Mouse (Mus musculus): ENCODE data around the gene Slc25a38. TPM values are rescaled to one million over a fixed set of nuclear protein-coding genes. Genes with fewer than 3 reads are reported as not detected.

Slc25a38 gene
- polyA plus RNA-seq, 1 experiment from 2014 or later: 16.3 TPM

DNA sequence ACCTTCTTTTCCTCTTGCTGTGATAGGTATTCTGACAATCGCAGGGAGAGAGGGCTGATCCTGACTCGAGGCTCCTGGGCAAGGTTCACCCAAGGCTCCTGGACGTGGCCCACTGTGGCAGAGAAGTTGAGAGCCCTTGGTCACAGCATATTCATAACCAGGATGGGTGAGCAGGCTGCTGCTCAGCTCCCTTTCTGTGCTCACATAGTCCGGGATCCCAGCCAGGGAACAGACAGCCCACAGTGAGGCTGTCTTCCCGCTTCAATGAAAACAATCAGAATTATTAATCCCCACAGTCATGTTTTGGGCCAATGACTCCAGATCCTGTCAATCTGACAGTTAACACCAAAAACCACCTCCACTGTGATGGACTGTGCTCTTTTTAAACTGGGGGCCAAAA, 28.2 kb upstream of the Slc25a38 start:
- H3K4me3 ChIP-seq (ENCODE audit: low read depth, low read length): no peak overlapping the region
- no peak overlapping the region for H3K27ac ChIP-seq (replicated peaks)
- DNase-seq (ENCODE audit: low spot score) (no peak), ATAC-seq (ENCODE audit: low FRiP score, low TSS enrichment) (no peak)
- no peak overlapping the region for H3K4me2 ChIP-seq (replicated peaks; ENCODE audit: low read depth)
- H3K9ac ChIP-seq (ENCODE audit: low read length): no peak overlapping the region
- H3K9me3 ChIP-seq (ENCODE audit: control insufficient read depth, low read length): no peaks in the 10 kb centered on the region
- no peaks in the 10 kb centered on the region for H3K36me3 ChIP-seq (ENCODE audit: control insufficient read depth, insufficient read depth, low read length)
- TF ChIP-seq CTCF (IDR thresholded peaks at IDR 0.05; ENCODE audit: low read depth) (no peak), EP300 (optimal IDR thresholded peaks at IDR 0.05) (no peak)
- H3K27me3 ChIP-seq (ENCODE audit: control insufficient read depth, insufficient read depth, low read length): no peaks in the 10 kb centered on the region
- H3K4me1 ChIP-seq (replicated peaks; ENCODE audit: control insufficient read depth, insufficient read depth): no peaks in the 10 kb centered on the region
- WGBS: 59% methylated on average over 5 of the region's 5 CpGs

DNA sequence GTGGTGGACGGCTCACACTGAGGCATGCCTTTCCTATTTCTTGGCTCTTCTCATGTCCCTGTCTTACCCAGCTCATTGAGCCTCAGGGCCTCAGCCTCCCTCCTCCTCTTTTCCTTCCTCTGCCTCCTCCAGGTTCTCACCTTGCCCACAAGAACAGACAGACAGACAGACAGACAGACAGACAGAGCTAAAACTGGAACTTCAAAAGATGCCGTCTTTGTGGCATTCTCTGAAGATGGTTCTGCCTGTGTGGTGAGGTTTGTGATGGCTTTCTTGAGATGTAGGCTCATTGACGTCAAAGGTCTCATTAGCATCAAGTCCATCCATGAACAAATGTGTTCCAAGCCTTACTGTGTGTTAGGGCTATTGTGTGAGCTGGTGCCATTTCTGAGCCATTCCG, 27.5 kb upstream of the Slc25a38 start:
- 86% methylated on average over 4 of the region's 4 CpGs for WGBS
- H3K9me3 ChIP-seq (ENCODE audit: control insufficient read depth, low read length): no peaks in the 10 kb centered on the region

DNA sequence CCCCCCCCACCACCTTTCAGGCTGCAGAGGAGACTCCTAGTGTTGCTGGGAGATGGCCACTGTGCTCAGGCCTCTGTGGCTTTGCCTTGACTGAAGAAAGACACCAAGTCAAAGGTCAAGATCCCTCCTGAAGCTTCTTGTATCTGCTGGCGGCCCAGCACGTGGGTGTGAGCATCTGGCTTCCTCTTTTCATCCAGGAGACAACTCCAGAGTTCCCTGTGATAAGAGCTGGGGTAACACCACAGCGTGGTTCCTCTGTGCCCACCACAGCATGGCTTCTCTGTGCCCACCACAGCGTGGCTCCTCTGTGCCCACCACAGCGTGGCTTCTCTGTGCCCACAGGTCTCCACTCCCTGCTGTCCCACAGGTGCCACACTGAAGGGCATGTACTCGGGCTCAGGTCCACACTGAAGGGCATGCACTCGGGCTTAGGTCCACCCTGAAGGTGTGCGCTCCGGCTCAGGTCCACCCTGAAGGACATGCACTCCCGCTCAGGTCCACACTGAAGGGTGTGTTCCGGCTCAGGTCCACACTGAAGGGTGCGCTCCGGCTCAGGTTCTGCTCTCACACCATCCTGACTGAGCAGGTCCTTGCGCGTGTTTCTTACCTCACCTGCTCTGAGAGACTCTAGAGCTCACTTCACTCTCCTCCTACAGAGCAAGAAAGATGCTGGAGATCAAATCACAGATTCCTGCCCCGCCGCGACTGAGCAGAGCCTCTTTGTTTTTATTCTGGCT, 26.8 kb upstream of the Slc25a38 start:
- no peaks in the 10 kb centered on the region for H3K4me1 ChIP-seq (replicated peaks; ENCODE audit: control insufficient read depth, insufficient read depth)
- TF ChIP-seq CTCF (IDR thresholded peaks at IDR 0.05; ENCODE audit: low read depth) (no peak), EP300 (optimal IDR thresholded peaks at IDR 0.05) (no peak)
- no peak overlapping the region for H3K27ac ChIP-seq (replicated peaks)
- H3K4me2 ChIP-seq (replicated peaks; ENCODE audit: low read depth): no peak overlapping the region
- DNase-seq (ENCODE audit: low spot score) (no peak), ATAC-seq (ENCODE audit: low FRiP score, low TSS enrichment) (no peak)
- H3K27me3 ChIP-seq (ENCODE audit: control insufficient read depth, insufficient read depth, low read length): no peaks in the 10 kb centered on the region
- WGBS: 77% methylated on average over 18 of the region's 18 CpGs
- H3K4me3 ChIP-seq (ENCODE audit: low read depth, low read length): no peak overlapping the region
- H3K9me3 ChIP-seq (ENCODE audit: control insufficient read depth, low read length): no peaks in the 10 kb centered on the region
- no peak overlapping the region for H3K9ac ChIP-seq (ENCODE audit: low read length)
- H3K36me3 ChIP-seq (ENCODE audit: control insufficient read depth, insufficient read depth, low read length): no peaks in the 10 kb centered on the region

More for the DNA sequence above, 27.5 kb upstream of the Slc25a38 start:
- H3K4me1 ChIP-seq (replicated peaks; ENCODE audit: control insufficient read depth, insufficient read depth): no peaks in the 10 kb centered on the region
- ATAC-seq (ENCODE audit: low FRiP score, low TSS enrichment) (no peak), DNase-seq (ENCODE audit: low spot score) (no peak)
- no peaks in the 10 kb centered on the region for H3K36me3 ChIP-seq (ENCODE audit: control insufficient read depth, insufficient read depth, low read length)
- no peak overlapping the region for H3K4me3 ChIP-seq (ENCODE audit: low read depth, low read length)
- no peaks in the 10 kb centered on the region for H3K27me3 ChIP-seq (ENCODE audit: control insufficient read depth, insufficient read depth, low read length)
- TF ChIP-seq CTCF (IDR thresholded peaks at IDR 0.05; ENCODE audit: low read depth): no peak
- TF ChIP-seq EP300 (optimal IDR thresholded peaks at IDR 0.05): no peak
- no peak overlapping the region for H3K27ac ChIP-seq (replicated peaks)
- H3K9ac ChIP-seq (ENCODE audit: low read length): no peak overlapping the region
- H3K4me2 ChIP-seq (replicated peaks; ENCODE audit: low read depth): no peak overlapping the region

- Histone ChIP-seq H3K9me3 (ENCODE audit: control insufficient read depth, low read length) (no peaks in the 10 kb centered on the region), H3K27me3 (ENCODE audit: control insufficient read depth, insufficient read depth, low read length) (no peaks in the 10 kb centered on the region), H3K27ac (replicated peaks) (no peak overlapping the region), H3K36me3 (ENCODE audit: control insufficient read depth, insufficient read depth, low read length) (no peaks in the 10 kb centered on the region), H3K4me1 (replicated peaks; ENCODE audit: control insufficient read depth, insufficient read depth) (no peaks in the 10 kb centered on the region), H3K4me2 (replicated peaks; ENCODE audit: low read depth) (no peak overlapping the region), H3K4me3 (ENCODE audit: low read depth, low read length) (no peak overlapping the region), H3K9ac (ENCODE audit: low read length) (no peak overlapping the region)
- TF ChIP-seq CTCF (IDR thresholded peaks at IDR 0.05; ENCODE audit: low read depth) (no peak), EP300 (optimal IDR thresholded peaks at IDR 0.05) (no peak)
- no peak for DNase-seq (ENCODE audit: low spot score)
- ATAC-seq (ENCODE audit: low FRiP score, low TSS enrichment): no peak
- whole genome bisulfite sequencing: 83% methylated on average over 9 of the region's 9 CpGs
Observed at GRCm38 (mm10) chr9:120084406-120084805, 25.8 kb upstream of the Slc25a38 start.

DNA sequence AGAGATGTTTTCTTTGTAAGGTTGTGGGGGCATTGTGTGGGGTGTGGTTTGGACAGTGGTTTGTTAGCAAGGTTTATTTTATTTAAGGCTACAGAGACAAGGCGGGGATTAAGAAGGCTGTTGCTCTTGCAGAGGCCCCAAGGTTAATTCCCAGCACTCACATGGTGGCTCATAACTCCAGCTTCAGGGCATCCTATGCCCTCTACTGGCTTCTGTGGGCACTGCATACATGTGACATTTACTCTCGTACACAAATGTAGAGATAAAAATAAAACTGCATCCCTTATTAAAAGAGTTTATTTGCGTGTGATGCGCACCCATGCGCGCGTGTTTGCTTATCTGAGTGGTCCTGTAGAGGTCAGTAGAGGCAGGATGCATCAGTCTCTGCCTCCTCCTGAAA, 21.0 kb upstream of the Slc25a38 start:
- 85% methylated on average over 7 of the region's 7 CpGs for WGBS
- H3K9ac ChIP-seq (ENCODE audit: low read length): no peak overlapping the region
- no peak for ATAC-seq (ENCODE audit: low FRiP score, low TSS enrichment)

GRCm38 (mm10) chr9:120091086-120091485, 19.1 kb upstream of the Slc25a38 start:
- no peak for DNase-seq (ENCODE audit: low spot score)
- WGBS: 82% methylated on average over 10 of the region's 10 CpGs
- H3K4me3 ChIP-seq (ENCODE audit: low read depth, low read length): no peak overlapping the region
- no peak for ATAC-seq (ENCODE audit: low FRiP score, low TSS enrichment)
- H3K27me3 ChIP-seq (ENCODE audit: control insufficient read depth, insufficient read depth, low read length): no peaks in the 10 kb centered on the region
- H3K4me2 ChIP-seq (replicated peaks; ENCODE audit: low read depth): no peak overlapping the region
- no peaks in the 10 kb centered on the region for H3K36me3 ChIP-seq (ENCODE audit: control insufficient read depth, insufficient read depth, low read length)
- TF ChIP-seq EP300 (optimal IDR thresholded peaks at IDR 0.05): no peak
- H3K4me1 ChIP-seq (replicated peaks; ENCODE audit: control insufficient read depth, insufficient read depth): no peaks in the 10 kb centered on the region
- no peak overlapping the region for H3K9ac ChIP-seq (ENCODE audit: low read length)
- no peak overlapping the region for H3K27ac ChIP-seq (replicated peaks)
- H3K9me3 ChIP-seq (ENCODE audit: control insufficient read depth, low read length): no peaks in the 10 kb centered on the region

More for the DNA sequence above, 21.0 kb upstream of the Slc25a38 start:
- H3K4me3 ChIP-seq (ENCODE audit: low read depth, low read length): no peak overlapping the region
- no peaks in the 10 kb centered on the region for H3K4me1 ChIP-seq (replicated peaks; ENCODE audit: control insufficient read depth, insufficient read depth)
- no peaks in the 10 kb centered on the region for H3K27me3 ChIP-seq (ENCODE audit: control insufficient read depth, insufficient read depth, low read length)
- H3K27ac ChIP-seq (replicated peaks): no peak overlapping the region
- no peak for DNase-seq (ENCODE audit: low spot score)
- H3K9me3 ChIP-seq (ENCODE audit: control insufficient read depth, low read length): no peaks in the 10 kb centered on the region
- peak; percentile 30; the same call in 1 of the 2 replicates for TF ChIP-seq CTCF (IDR thresholded peaks at IDR 0.05; ENCODE audit: low read depth)
- TF ChIP-seq EP300 (optimal IDR thresholded peaks at IDR 0.05): no peak
- no peak overlapping the region for H3K4me2 ChIP-seq (replicated peaks; ENCODE audit: low read depth)
- H3K36me3 ChIP-seq (ENCODE audit: control insufficient read depth, insufficient read depth, low read length): no peaks in the 10 kb centered on the region

Data from stomach, postnatal 0 days (tissue).